Mouse (Mus musculus): Measurements from ENCODE around the gene Gm6096.
"Not testable (repeated sequence)": the region's sequence is repeated elsewhere in the genome, so short reads cannot be mapped to it uniquely, and the experiment has no call there.

Gene Gm6096

GRCm38 (mm10) chr7:34250738-34251137 is at the start of gene Gm6096:
Gene Gm6096 (plus strand): TSS chr7:34251038.
- no peak for DNase-seq (ENCODE audit: low spot score)

GRCm38 (mm10) chr7:34202147-34202546 is 48.7 kb upstream of the Gm6096 start:
- DNase-seq (ENCODE audit: low spot score): not testable (repeated sequence)

GRCm38 (mm10) chr7:34206331-34206730 is 44.5 kb upstream of the Gm6096 start:
- no peak for DNase-seq (ENCODE audit: low spot score)

GRCm38 (mm10) chr7:34208027-34208745 is 42.7 kb upstream of the Gm6096 start:
- no peak for DNase-seq (ENCODE audit: low spot score)

- no peak for DNase-seq (ENCODE audit: low spot score)
Observed at GRCm38 (mm10) chr7:34213281-34213680, 37.6 kb upstream of the Gm6096 start.

GRCm38 (mm10) chr7:34214644-34215043 is 36.2 kb upstream of the Gm6096 start:
- peak; percentile 57 for DNase-seq (ENCODE audit: low spot score)

- DNase-seq (ENCODE audit: low spot score): no peak
Observed at GRCm38 (mm10) chr7:34215481-34215880, 35.4 kb upstream of the Gm6096 start.

- no peak for DNase-seq (ENCODE audit: low spot score)
Observed at GRCm38 (mm10) chr7:34216474-34216873, 34.4 kb upstream of the Gm6096 start.

GRCm38 (mm10) chr7:34218496-34218895 is 32.3 kb upstream of the Gm6096 start:
- DNase-seq (ENCODE audit: low spot score): no peak

- DNase-seq (ENCODE audit: low spot score): no peak
Observed at GRCm38 (mm10) chr7:34221594-34222250, 29.1 kb upstream of the Gm6096 start.

- no peak for DNase-seq (ENCODE audit: low spot score)
Observed at GRCm38 (mm10) chr7:34222340-34222739, 28.5 kb upstream of the Gm6096 start.

GRCm38 (mm10) chr7:34224308-34224707 is 26.5 kb upstream of the Gm6096 start:
- DNase-seq (ENCODE audit: low spot score): no peak

GRCm38 (mm10) chr7:34226086-34226485 is 24.8 kb upstream of the Gm6096 start:
- DNase-seq (ENCODE audit: low spot score): peak; percentile 39

- DNase-seq (ENCODE audit: low spot score): no peak
Observed at GRCm38 (mm10) chr7:34226846-34227245, 24.0 kb upstream of the Gm6096 start.

- no peak for DNase-seq (ENCODE audit: low spot score)
Observed at GRCm38 (mm10) chr7:34228641-34229040, 22.2 kb upstream of the Gm6096 start.

GRCm38 (mm10) chr7:34229153-34229552 is 21.7 kb upstream of the Gm6096 start:
- no peak for DNase-seq (ENCODE audit: low spot score)

GRCm38 (mm10) chr7:34229691-34230111 is 21.1 kb upstream of the Gm6096 start:
- DNase-seq (ENCODE audit: low spot score): peak; percentile 68

- peak; percentile 77 for DNase-seq (ENCODE audit: low spot score)
Observed at GRCm38 (mm10) chr7:34230116-34230515, 20.7 kb upstream of the Gm6096 start, which contains the start of gene Gpi1. Gene Gpi1 (minus strand): TSS chr7:34230336.

GRCm38 (mm10) chr7:34232785-34233725 is 17.8 kb upstream of the Gm6096 start:
- no peak for DNase-seq (ENCODE audit: low spot score)

GRCm38 (mm10) chr7:34233909-34234609 is 16.8 kb upstream of the Gm6096 start:
- DNase-seq (ENCODE audit: low spot score): peak; percentile 100
